Mouse (Mus musculus) heart, embryonic 14.5 days (tissue): ENCODE measurements at regions not wholly inside any gene's neighbourhood (a gene's known extent, or its start where the extent isn't known, plus 50 kb on each side); places are given as distances from the start of the nearest gene placed in this dataset.

Source experiments
- ATAC-seq: fragments of 200-750 bp; cut with Nextera tagmentation; 2 replicates; pipeline ENCODE4 v1.8.0; 2017; ENCODE audit warnings: low read depth, moderate TSS enrichment; ENCODE audit not compliant: insufficient number of reproducible peaks, insufficient read depth, low FRiP score
- H3K27ac ChIP-seq, 2 experiments: fragments of 200-500 bp in 1 of 2; fragments of 300-500 bp in 1 of 2; sonication (generic) in 1 of 2; replicated peaks in 1 of 2; 2 replicates each; pipeline ENCODE4 v1.5.1; 2012 to 2014; ENCODE audit warnings: low read depth in 2 of 2, low read length in 2 of 2, control low read depth in 1 of 2, mild to moderate bottlenecking in 1 of 2, mixed read lengths in 1 of 2; ENCODE audit not compliant: control insufficient read depth in 1 of 2, insufficient read depth in 1 of 2
- H3K27me3 ChIP-seq: fragments of 300-500 bp; sonication (generic); 2 replicates; pipeline ENCODE4 v1.6.1; 2014; ENCODE audit warnings: mild to moderate bottlenecking, low read length, control low read depth; ENCODE audit not compliant: control insufficient read depth, insufficient read depth
- H3K36me3 ChIP-seq: fragments of 300-500 bp; sonication (generic); 2 replicates; pipeline ENCODE4 v1.6.1; 2014; ENCODE audit warnings: mild to moderate bottlenecking, control low read depth, low read length, mixed read lengths; ENCODE audit not compliant: control insufficient read depth, insufficient read depth
- H3K4me1 ChIP-seq, 2 experiments: fragments of 200-500 bp in 1 of 2; fragments of 300-500 bp in 1 of 2; sonication (generic) in 1 of 2; 2 replicates each; pipeline ENCODE4 v1.6.1; 2012 to 2014; ENCODE audit warnings: low read length in 2 of 2, control low read depth in 1 of 2, mixed read lengths in 1 of 2; ENCODE audit not compliant: control insufficient read depth in 2 of 2, insufficient read depth in 2 of 2
- H3K4me2 ChIP-seq: fragments of 300-500 bp; sonication (generic); 2 replicates; pipeline ENCODE4 v1.6.1; 2014; ENCODE audit warnings: mild to moderate bottlenecking, low read length
- H3K4me3 ChIP-seq, 2 experiments: fragments of 200-500 bp in 1 of 2; fragments of 300-500 bp in 1 of 2; sonication (generic) in 1 of 2; 2 replicates each; pipeline ENCODE4 v1.5.1; 2012 to 2014; ENCODE audit warnings: low read length in 2 of 2, mild to moderate bottlenecking in 2 of 2, control low read depth in 1 of 2, low read depth in 1 of 2, moderate library complexity in 1 of 2; ENCODE audit not compliant: control insufficient read depth in 1 of 2, insufficient read depth in 1 of 2
- H3K9ac ChIP-seq: fragments of 300-500 bp; sonication (generic); 2 replicates; pipeline ENCODE4 v1.6.1; 2014; ENCODE audit warnings: mild to moderate bottlenecking, low read length
- H3K9me3 ChIP-seq: fragments of 300-500 bp; sonication (generic); 2 replicates; pipeline ENCODE4 v1.6.1; 2016; ENCODE audit warnings: low read length, control low read depth; ENCODE audit not compliant: control insufficient read depth
- WGBS: fragments of 180-500 bp; shearing (Covaris S2); extraction: QIAGEN DNeasy Blood & Tissue Kit; methylation state at CpG from one replicate; pipeline ENCODE4 v1.1.7; 2014; 5-methylcytosine and 5-hydroxymethylcytosine counted together

GRCm38 (mm10) chr3:52452345-52452744 is 184.2 kb downstream of the Foxo1 start:
- Histone ChIP-seq H3K27me3 (no peaks in the 10 kb centered on the region), H3K4me1 (peaks cover 0 to 4% of the 10 kb centered on the region in 2 experiments; a peak in 2 of 4 replicates), H3K4me3 (no peak overlapping the region), H3K36me3 (no peaks in the 10 kb centered on the region), H3K4me2 (no peak overlapping the region), H3K9me3 (no peaks in the 10 kb centered on the region), H3K27ac (no peak overlapping the region), H3K9ac (no peak overlapping the region)
- WGBS = 43% methylated on average over 5 of the region's 5 CpGs
- ATAC-seq = no peak

- 78% methylated on average over 1 of the region's 1 CpGs for WGBS
- no peak overlapping the region for H3K27ac ChIP-seq
- no peak for ATAC-seq
These were observed 178.9 kb downstream of the Foxo1 start for GRCm38 (mm10) chr3:52446991-52447390.

GRCm38 (mm10) chr3:52446500-52446899 is 178.4 kb downstream of the Foxo1 start:
- Histone ChIP-seq H3K9ac (no peak overlapping the region), H3K4me2 (no peak overlapping the region), H3K9me3 (no peaks in the 10 kb centered on the region), H3K4me3 (no peak overlapping the region), H3K27me3 (no peaks in the 10 kb centered on the region), H3K4me1 (peaks cover 2 to 4% of the 10 kb centered on the region in 2 experiments; a peak in 3 of 4 replicates), H3K36me3 (no peaks in the 10 kb centered on the region), H3K27ac (no peak overlapping the region)
- 60% methylated on average over 5 of the region's 5 CpGs for WGBS
- no peak for ATAC-seq

More at GRCm38 (mm10) chr3:52446991-52447390, 178.9 kb downstream of the Foxo1 start:
- Histone ChIP-seq H3K9ac (no peak overlapping the region), H3K4me3 (no peak overlapping the region), H3K4me1 (peaks cover 4% of the 10 kb centered on the region in 2 experiments; a peak in 3 of 4 replicates), H3K36me3 (no peaks in the 10 kb centered on the region), H3K4me2 (no peak overlapping the region), H3K9me3 (no peaks in the 10 kb centered on the region), H3K27me3 (no peaks in the 10 kb centered on the region)

DNA sequence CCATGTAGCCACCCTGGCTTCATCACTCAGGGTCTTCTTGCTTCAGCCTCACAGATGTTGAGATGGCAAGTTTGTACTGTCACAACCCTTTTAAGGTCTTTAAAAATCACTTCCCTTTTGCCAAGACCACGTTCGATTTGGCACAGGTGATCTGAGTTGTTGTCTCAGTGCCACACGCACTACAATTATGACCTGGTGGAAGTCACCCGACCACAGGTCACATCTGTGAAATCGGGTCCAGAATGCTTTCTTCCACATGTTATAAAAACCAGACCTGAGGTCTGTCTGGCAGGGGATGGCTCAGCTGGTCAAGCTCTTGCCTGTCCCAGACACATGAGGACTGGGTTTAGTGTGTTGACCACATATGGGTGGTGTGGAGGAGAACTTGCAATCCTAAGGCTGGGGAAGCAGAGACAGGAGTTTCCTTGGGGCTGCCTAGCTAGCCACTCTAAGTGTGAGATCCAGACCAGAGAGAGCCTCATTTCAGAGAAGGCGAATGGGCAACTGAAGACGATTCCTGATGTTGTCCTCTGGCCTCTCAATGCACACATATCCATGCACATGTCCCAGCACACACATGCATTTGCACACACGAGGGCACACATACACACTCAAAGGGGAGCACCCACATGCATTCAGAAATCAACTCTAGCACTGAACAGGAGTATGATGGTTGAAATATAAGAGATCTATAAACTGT is 176.4 kb downstream of the Foxo1 start:
- H3K27ac ChIP-seq = no peak overlapping the region
- 85% methylated on average over 8 of the region's 8 CpGs for WGBS
- no peaks in the 10 kb centered on the region for H3K36me3 ChIP-seq
- H3K4me2 ChIP-seq = no peak overlapping the region
- no peaks in the 10 kb centered on the region for H3K27me3 ChIP-seq
- no peaks in the 10 kb centered on the region for H3K9me3 ChIP-seq
- ATAC-seq = no peak
- no peak overlapping the region for H3K9ac ChIP-seq
- no peak overlapping the region for H3K4me3 ChIP-seq
- H3K4me1 ChIP-seq = peaks cover 0 to 4% of the 10 kb centered on the region in 2 experiments; a peak in 2 of 4 replicates

GRCm38 (mm10) chr3:52443856-52444255 is 175.7 kb downstream of the Foxo1 start:
- H3K27ac ChIP-seq = 0 out of 4 replicates have a peak overlapping the region, but pooled peaks of 1 of the 2 experiments have one; percentile 28
- peak; percentile 47 for ATAC-seq
- peaks cover 0 to 4% of the 10 kb centered on the region in 2 experiments; a peak in 2 of 4 replicates for H3K4me1 ChIP-seq
- no peaks in the 10 kb centered on the region for H3K36me3 ChIP-seq
- no peaks in the 10 kb centered on the region for H3K27me3 ChIP-seq
- H3K9ac ChIP-seq = no peak overlapping the region
- H3K4me3 ChIP-seq = no peak overlapping the region
- 31% methylated on average over 3 of the region's 3 CpGs for WGBS
- no peaks in the 10 kb centered on the region for H3K9me3 ChIP-seq
- no peak overlapping the region for H3K4me2 ChIP-seq

DNA sequence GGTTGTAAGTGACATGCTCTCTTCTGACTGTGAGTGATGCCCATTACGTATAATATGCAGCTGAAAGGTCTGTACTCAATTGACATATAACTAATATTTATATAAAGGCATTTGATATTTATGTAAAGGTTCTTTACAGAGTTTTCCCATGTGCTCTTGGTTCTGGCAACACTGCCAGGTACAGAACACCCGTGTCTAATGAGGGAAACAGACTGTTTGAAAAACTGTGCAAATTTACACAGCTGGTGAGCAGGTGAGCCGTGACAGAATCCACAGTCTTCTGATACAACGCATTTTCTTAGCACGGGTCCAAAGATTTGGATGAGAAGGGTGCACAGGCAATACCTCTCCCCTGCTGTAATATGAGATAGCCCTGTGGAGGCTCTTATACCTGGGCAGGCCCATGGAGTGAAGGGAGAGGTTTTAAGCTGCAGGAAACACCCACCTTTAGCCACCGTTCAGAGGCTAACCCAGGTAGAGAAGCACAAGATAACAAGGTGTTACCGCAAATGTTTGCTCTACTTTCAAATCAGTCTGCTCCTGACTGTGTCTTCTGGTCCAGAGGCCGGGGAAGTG is 161.0 kb downstream of the Foxo1 start:
- Histone ChIP-seq H3K4me2 (no peak overlapping the region), H3K27ac (no peak overlapping the region), H3K9ac (no peak overlapping the region), H3K4me3 (no peak overlapping the region), H3K36me3 (no peaks in the 10 kb centered on the region), H3K9me3 (no peaks in the 10 kb centered on the region), H3K4me1 (no peaks in the 10 kb centered on the region), H3K27me3 (no peaks in the 10 kb centered on the region)
- WGBS = 75% methylated on average over 8 of the region's 8 CpGs
- ATAC-seq = no peak

- no peak overlapping the region for H3K9ac ChIP-seq
- no peak overlapping the region for H3K4me3 ChIP-seq
- no peak overlapping the region for H3K4me2 ChIP-seq
- ATAC-seq = no peak
- H3K9me3 ChIP-seq = no peaks in the 10 kb centered on the region
- no peaks in the 10 kb centered on the region for H3K27me3 ChIP-seq
- no peak overlapping the region for H3K27ac ChIP-seq
- H3K4me1 ChIP-seq = no peaks in the 10 kb centered on the region
- H3K36me3 ChIP-seq = no peaks in the 10 kb centered on the region
- WGBS = 85% methylated on average over 1 of the region's 1 CpGs
These were observed 154.7 kb downstream of the Foxo1 start for GRCm38 (mm10) chr3:52422826-52423225.
